Mouse (Mus musculus) MEL (cell line): ENCODE results near the gene Gtpbp8. TPM values are rescaled to one million over a fixed set of nuclear protein-coding genes. Genes with fewer than 3 reads are reported as not detected.

ENCODE experiments used
- DNase-seq: peaks from one replicate; pipeline ENCODE4 v3.0.0; 2011; ENCODE audit warnings: low read depth, low spot score
- H3K27ac ChIP-seq: 2 replicates; pipeline ENCODE4 v1.5.1; 2012; ENCODE audit warnings: low read depth, mild to moderate bottlenecking, control low read depth, low read length, moderate library complexity; ENCODE audit not compliant: control insufficient read depth
- H3K27me3 ChIP-seq, 2 experiments: fragments of 150-350 bp in 1 of 2; sonication (generic) in 1 of 2; 2 replicates each; pipeline ENCODE4 v1.6.1; 2012; ENCODE audit warnings: low read length in 2 of 2, mild to moderate bottlenecking in 2 of 2, improper control_type of control experiment in 1 of 2, moderate library complexity in 1 of 2; ENCODE audit not compliant: insufficient read depth in 2 of 2, control insufficient read depth in 1 of 2
- H3K36me3 ChIP-seq, 2 experiments: 2 replicates each; pipeline ENCODE4 v1.6.1; 2012 to 2014; ENCODE audit warnings: low read length in 2 of 2, improper control_type of control experiment in 1 of 2, inconsistent platforms in 1 of 2, mild to moderate bottlenecking in 1 of 2; ENCODE audit not compliant: insufficient read depth in 2 of 2, control insufficient read depth in 1 of 2
- H3K4me1 ChIP-seq, 2 experiments: fragments of 150-350 bp in 1 of 2; sonication (generic) in 1 of 2; 2 replicates each; pipeline ENCODE4 v1.6.1; 2012; ENCODE audit warnings: low read length in 2 of 2, improper control_type of control experiment in 1 of 2, mild to moderate bottlenecking in 1 of 2; ENCODE audit not compliant: insufficient read depth in 2 of 2, control insufficient read depth in 1 of 2
- H3K4me3 ChIP-seq, 2 experiments: fragments of 150-350 bp in 1 of 2; sonication (generic) in 1 of 2; 2 replicates each; pipeline ENCODE4 v1.5.1; 2012; ENCODE audit warnings: low read depth in 2 of 2, low read length in 2 of 2, mild to moderate bottlenecking in 2 of 2, moderate library complexity in 2 of 2, control low read depth in 1 of 2, improper control_type of control experiment in 1 of 2; ENCODE audit not compliant: control insufficient read depth in 1 of 2, insufficient read depth in 1 of 2
- H3K79me2 ChIP-seq: 2 replicates; pipeline ENCODE4 v1.6.1; 2012; ENCODE audit warnings: mild to moderate bottlenecking, low read length, moderate library complexity; ENCODE audit not compliant: control insufficient read depth, poor library complexity, insufficient read depth
- H3K9ac ChIP-seq: 2 replicates; pipeline ENCODE4 v1.6.1; 2012; ENCODE audit warnings: low read depth, mild to moderate bottlenecking, control low read depth, low read length, moderate library complexity; ENCODE audit not compliant: control insufficient read depth, poor library complexity, severe bottlenecking
- H3K9me3 ChIP-seq: fragments of 150-350 bp; sonication (generic); replicated peaks from 2 replicates; pipeline ENCODE4 v1.6.1; 2012; ENCODE audit warnings: mild to moderate bottlenecking, low read length, improper control_type of control experiment, moderate library complexity; ENCODE audit not compliant: insufficient read depth
- BHLHE40 ChIP-seq: IDR thresholded peaks from 2 replicates; pipeline ENCODE4 v1.6.1; 2012; ENCODE audit warnings: low read depth, mild to moderate bottlenecking, inconsistent platforms, low read length, improper control_type of control experiment, borderline replicate concordance
- CHD1 ChIP-seq: IDR thresholded peaks from 2 replicates; pipeline ENCODE4 v1.6.1; 2012; ENCODE audit warnings: low read depth, mild to moderate bottlenecking, inconsistent platforms, low read length, improper control_type of control experiment
- CHD2 ChIP-seq: IDR thresholded peaks from 2 replicates; pipeline ENCODE4 v1.6.1; 2011; ENCODE audit warnings: low read length, improper control_type of control experiment
- ELF1 ChIP-seq: IDR thresholded peaks from 2 replicates; pipeline ENCODE4 v1.6.1; 2014; ENCODE audit warnings: low read depth, mild to moderate bottlenecking, inconsistent platforms, low read length, improper control_type of control experiment, moderate library complexity
- EP300 ChIP-seq, 2 experiments: IDR thresholded peaks; 2 replicates each; pipeline ENCODE4 v1.6.1; 2011; ENCODE audit warnings: improper control_type of control experiment in 2 of 2, low read length in 2 of 2, low read depth in 1 of 2, mild to moderate bottlenecking in 1 of 2
- GABPA ChIP-seq: IDR thresholded peaks from 2 replicates; pipeline ENCODE4 v1.6.1; 2012; ENCODE audit warnings: low read depth, mild to moderate bottlenecking, inconsistent platforms, low read length, improper control_type of control experiment, moderate library complexity
- GATA1 ChIP-seq: IDR thresholded peaks from 2 replicates; pipeline ENCODE4 v1.6.1; 2011; ENCODE audit warnings: low read depth, low read length, improper control_type of control experiment
- HCFC1 ChIP-seq: IDR thresholded peaks from 2 replicates; pipeline ENCODE4 v1.6.1; 2012; ENCODE audit warnings: low read depth, mild to moderate bottlenecking, inconsistent platforms, low read length, improper control_type of control experiment, moderate library complexity
- MAX ChIP-seq: IDR thresholded peaks from 2 replicates; pipeline ENCODE4 v1.6.1; 2011; ENCODE audit warnings: low read length, improper control_type of control experiment
- MYB ChIP-seq: IDR thresholded peaks from 2 replicates; pipeline ENCODE4 v1.6.1; 2011; ENCODE audit warnings: mild to moderate bottlenecking, low read depth, low read length, improper control_type of control experiment
- MYC ChIP-seq: IDR thresholded peaks from 2 replicates; pipeline ENCODE4 v1.6.1; 2011; ENCODE audit warnings: low read depth, mild to moderate bottlenecking, low read length, improper control_type of control experiment, moderate library complexity
- NRF1 ChIP-seq: IDR thresholded peaks from 2 replicates; pipeline ENCODE4 v1.6.1; 2014; ENCODE audit warnings: low read depth, mild to moderate bottlenecking, inconsistent platforms, low read length, improper control_type of control experiment, moderate library complexity; ENCODE audit not compliant: poor library complexity, insufficient read depth, severe bottlenecking
- POLR2AphosphoS2 ChIP-seq: IDR thresholded peaks from 2 replicates; pipeline ENCODE4 v1.6.1; 2011; ENCODE audit warnings: low read length, improper control_type of control experiment
- SMC3 ChIP-seq: IDR thresholded peaks from 2 replicates; pipeline ENCODE4 v1.6.1; 2011; ENCODE audit warnings: low read depth, low read length, improper control_type of control experiment
- TAL1 ChIP-seq: IDR thresholded peaks from 2 replicates; pipeline ENCODE4 v1.6.1; 2012; ENCODE audit warnings: mild to moderate bottlenecking, inconsistent platforms, low read length, moderate library complexity, mixed read lengths
- ZC3H11A ChIP-seq: IDR thresholded peaks from 2 replicates; pipeline ENCODE4 v1.6.1; 2012; ENCODE audit warnings: low read depth, mild to moderate bottlenecking, inconsistent platforms, low read length, improper control_type of control experiment
- ZKSCAN1 ChIP-seq: IDR thresholded peaks from 2 replicates; pipeline ENCODE4 v1.6.1; 2012; ENCODE audit warnings: low read depth, mild to moderate bottlenecking, inconsistent platforms, low read length, improper control_type of control experiment, moderate library complexity
- ZMIZ1 ChIP-seq: IDR thresholded peaks from 2 replicates; pipeline ENCODE4 v1.6.1; 2012; ENCODE audit warnings: low read depth, mild to moderate bottlenecking, inconsistent platforms, low read length, improper control_type of control experiment, moderate library complexity
- polyA plus RNA-seq, 2 experiments: library from polyadenylated mRNA; stranded (reverse) in 1 of 2; unstranded in 1 of 2; fragments of >175 nt in 1 of 2; fragments of >200 nt in 1 of 2; gene quantifications; 2 replicates each; pipeline versions ENCODE4 v1.2.1 to v1.2.4; 2012; ENCODE audit warnings: low replicate concordance in 2 of 2, low read depth in 1 of 2; ENCODE audit not compliant: insufficient read length in 2 of 2, insufficient read depth in 1 of 2, missing spikeins in 1 of 2
- total RNA-seq: library from RNA; depleted of rRNA; stranded (reverse); fragments of 300-350 nt; gene quantifications from 2 replicates; pipeline ENCODE4 v1.2.3, GENCODE M21; 2012

Gtpbp8 gene
- total and polyA plus RNA-seq, 3 experiments, result 10.7 to 14.4 TPM; not detected in 1

DNA sequence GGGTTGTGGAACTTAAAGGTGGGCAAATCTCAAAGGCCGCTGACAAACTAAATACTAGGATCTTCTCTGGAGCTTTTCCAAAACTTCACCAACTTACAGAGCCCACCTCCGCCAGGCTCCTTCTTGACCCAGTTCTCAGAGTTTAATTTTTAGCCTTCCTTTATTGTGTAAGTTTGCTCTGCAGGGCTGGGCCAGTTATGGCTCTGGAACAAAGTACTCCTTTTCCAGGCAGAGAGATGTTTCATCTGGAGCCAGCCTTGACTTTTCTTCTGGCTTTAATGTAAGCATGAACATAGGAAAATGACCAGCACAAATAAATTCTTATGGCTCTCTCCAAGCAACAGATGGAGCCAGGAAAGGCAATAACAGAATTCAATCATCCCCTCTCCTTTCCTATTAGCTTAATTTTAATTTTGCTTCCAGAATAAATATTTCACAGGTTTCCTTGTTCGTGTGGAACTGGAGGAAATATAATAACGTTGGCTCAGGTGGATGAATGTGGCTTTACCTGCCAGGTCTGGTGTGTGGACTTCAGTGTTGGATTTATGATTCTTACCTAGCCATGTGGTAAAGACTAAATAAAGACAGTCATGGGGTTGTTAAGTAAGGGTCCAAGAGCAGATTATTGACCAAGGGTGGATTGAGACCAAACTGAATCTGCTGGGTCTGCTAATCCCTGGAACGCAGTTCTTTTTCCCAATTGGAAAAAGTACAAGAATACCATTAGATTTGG is 48.5 kb downstream of the Gtpbp8 start:
- Histone ChIP-seq H3K4me1 (peaks cover 3 to 9% of the 10 kb centered on the region in 2 experiments), H3K9ac (no peak overlapping the region), H3K79me2 (no peaks in the 10 kb centered on the region), H3K9me3 (no peaks in the 10 kb centered on the region), H3K4me3 (no peak overlapping the region), H3K27ac (no peak overlapping the region), H3K36me3 (peaks cover 0 to 13% of the 10 kb centered on the region in 2 experiments; a peak in 2 of 4 replicates), H3K27me3 (no peaks in the 10 kb centered on the region)
- DNase-seq, result no peak
- no peak for TF ChIP-seq CHD2
- no peak for TF ChIP-seq HCFC1
- TF ChIP-seq BHLHE40, result no peak
- no peak for TF ChIP-seq CHD1
- TF ChIP-seq TAL1, result no peak
- TF ChIP-seq GATA1, result no peak
- no peak for TF ChIP-seq SMC3
- no peak for TF ChIP-seq MAX
- no peak for TF ChIP-seq MYB
- TF ChIP-seq ZMIZ1, result no peak
- TF ChIP-seq GABPA, result no peak
- TF ChIP-seq NRF1, result no peak

DNA sequence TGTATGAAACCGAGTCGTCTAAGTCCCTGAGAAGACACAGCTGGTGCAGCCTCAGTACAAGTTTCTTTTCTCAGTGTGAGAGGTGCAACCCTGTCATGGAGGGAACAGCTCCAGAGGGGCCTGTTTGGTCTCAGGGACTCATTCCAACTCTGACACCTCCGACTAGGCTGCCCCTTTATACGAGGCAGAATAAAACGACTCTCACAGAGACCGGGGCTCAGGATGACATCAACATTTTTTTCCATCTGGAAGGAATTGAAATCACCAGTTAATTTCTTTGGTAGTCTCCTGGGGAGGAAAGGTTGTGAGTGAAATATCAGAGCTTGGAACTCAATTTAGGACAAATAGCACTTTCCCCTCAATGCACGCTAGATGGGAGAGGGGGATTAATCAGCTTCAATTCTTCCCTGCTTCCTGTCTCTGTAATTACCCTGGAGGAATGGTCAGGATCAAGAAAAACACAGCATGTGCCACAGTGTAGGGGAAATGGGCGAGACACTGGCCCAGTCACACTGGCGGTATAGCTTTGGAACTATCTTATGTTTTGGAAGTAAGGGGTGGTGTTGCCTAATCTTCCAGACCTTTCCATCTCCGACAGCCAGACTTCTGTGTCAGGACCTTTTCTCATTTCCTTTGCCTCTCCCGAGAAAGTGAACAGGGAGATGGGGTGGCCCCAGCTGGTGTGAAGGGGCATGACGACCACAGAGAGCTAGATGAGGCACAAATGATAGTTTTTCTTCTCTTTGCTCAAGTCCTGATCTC is 50.1 kb downstream of the Gtpbp8 start:
- TF ChIP-seq ZC3H11A, result no peak
- no peak for TF ChIP-seq POLR2AphosphoS2
- TF ChIP-seq MYC, result no peak
- no peak for TF ChIP-seq ZKSCAN1
- no peak for TF ChIP-seq MAX
- TF ChIP-seq GATA1, result no peak
- no peak for TF ChIP-seq ELF1
- TF ChIP-seq EP300 (IDR thresholded peaks at IDR 0.05; ENCODE audit: low read depth in 1 of 2, low read length in 2 of 2), result no peak
- H3K4me1 ChIP-seq, result peaks cover 6 to 11% of the 10 kb centered on the region in 2 experiments
- DNase-seq, result no peak

More for the DNA sequence above, 50.1 kb downstream of the Gtpbp8 start:
- H3K27me3 ChIP-seq, result no peaks in the 10 kb centered on the region
- peaks cover 0 to 10% of the 10 kb centered on the region in 2 experiments; a peak in 2 of 4 replicates for H3K36me3 ChIP-seq
- H3K27ac ChIP-seq, result no peak overlapping the region
- H3K9ac ChIP-seq, result no peak overlapping the region
- no peaks in the 10 kb centered on the region for H3K9me3 ChIP-seq
- no peaks in the 10 kb centered on the region for H3K79me2 ChIP-seq
- H3K4me3 ChIP-seq, result no peak overlapping the region
